Mouse (Mus musculus) stomach, postnatal 0 days (tissue): Measurements from ENCODE around the gene Lsamp.

Experiments used
- CTCF ChIP-seq: IDR thresholded peaks from 2 replicates; pipeline ENCODE4 v1.5.1; 2016; ENCODE audit warnings: antibody characterized with exemption, low read depth, mild to moderate bottlenecking, moderate library complexity
- EP300 ChIP-seq: optimal IDR thresholded peaks from 2 replicates; pipeline ENCODE3; 2016; ENCODE audit warnings: antibody characterized with exemption

GRCm38 (mm10) chr16:40710068-40710467 lies 725.9 kb downstream of the Lsamp start:
- TF ChIP-seq EP300 (no peak), CTCF (no peak)
